Mouse (Mus musculus) embryonic facial prominence, embryonic 13.5 days (tissue): ENCODE data around the gene Spag17. TPM values are rescaled to one million over a fixed set of nuclear protein-coding genes. Genes with fewer than 3 reads are reported as not detected.

ENCODE experiments used
- ATAC-seq: fragments of 200-750 bp; cut with Nextera tagmentation; 2 replicates; pipeline ENCODE4 v1.8.0; 2017; ENCODE audit warnings: low read depth; ENCODE audit not compliant: insufficient number of reproducible peaks, insufficient read depth, low FRiP score, low TSS enrichment
- H3K27ac ChIP-seq: fragments of 300-500 bp; sonication (generic); 2 replicates; pipeline ENCODE4 v1.5.1; 2015; ENCODE audit warnings: moderate library complexity, mild to moderate bottlenecking, inconsistent platforms
- H3K27me3 ChIP-seq: fragments of 300-500 bp; sonication (generic); 2 replicates; pipeline ENCODE4 v1.6.1; 2015; ENCODE audit warnings: mild to moderate bottlenecking, inconsistent platforms
- H3K36me3 ChIP-seq: fragments of 300-500 bp; sonication (generic); 2 replicates; pipeline ENCODE4 v1.6.1; 2015; ENCODE audit warnings: mild to moderate bottlenecking, inconsistent platforms
- H3K4me1 ChIP-seq: fragments of 300-500 bp; sonication (generic); 2 replicates; pipeline ENCODE4 v1.6.1; 2015; ENCODE audit warnings: inconsistent platforms
- H3K4me2 ChIP-seq: fragments of 300-500 bp; sonication (generic); 2 replicates; pipeline ENCODE4 v1.6.1; 2015; ENCODE audit warnings: moderate library complexity, mild to moderate bottlenecking, inconsistent platforms
- H3K4me3 ChIP-seq: fragments of 300-500 bp; sonication (generic); 2 replicates; pipeline ENCODE4 v1.5.1; 2015; ENCODE audit warnings: mild to moderate bottlenecking, inconsistent platforms
- H3K9ac ChIP-seq: fragments of 300-500 bp; sonication (generic); 2 replicates; pipeline ENCODE4 v1.6.1; 2015; ENCODE audit warnings: mild to moderate bottlenecking, inconsistent platforms
- H3K9me3 ChIP-seq: fragments of 300-500 bp; sonication (generic); 2 replicates; pipeline ENCODE4 v1.6.1; 2016; ENCODE audit warnings: inconsistent platforms
- WGBS: fragments of 180-500 bp; shearing (Covaris S2); methylation state at CpG from one replicate; pipeline ENCODE4 v1.1.7; 2015; ENCODE audit warnings: mixed read lengths; 5-methylcytosine and 5-hydroxymethylcytosine counted together
- polyA plus RNA-seq: library from polyadenylated mRNA; unstranded; fragments of >200 nt; fragmentation: Nextera tagmentation; extraction: Ambion mirVana; gene quantifications from 2 replicates; pipeline ENCODE4 v1.2.1, GENCODE M21; 2015

Gene Spag17
- polyA plus RNA-seq, 1 experiment from 2014 or later = 1.3 TPM

DNA sequence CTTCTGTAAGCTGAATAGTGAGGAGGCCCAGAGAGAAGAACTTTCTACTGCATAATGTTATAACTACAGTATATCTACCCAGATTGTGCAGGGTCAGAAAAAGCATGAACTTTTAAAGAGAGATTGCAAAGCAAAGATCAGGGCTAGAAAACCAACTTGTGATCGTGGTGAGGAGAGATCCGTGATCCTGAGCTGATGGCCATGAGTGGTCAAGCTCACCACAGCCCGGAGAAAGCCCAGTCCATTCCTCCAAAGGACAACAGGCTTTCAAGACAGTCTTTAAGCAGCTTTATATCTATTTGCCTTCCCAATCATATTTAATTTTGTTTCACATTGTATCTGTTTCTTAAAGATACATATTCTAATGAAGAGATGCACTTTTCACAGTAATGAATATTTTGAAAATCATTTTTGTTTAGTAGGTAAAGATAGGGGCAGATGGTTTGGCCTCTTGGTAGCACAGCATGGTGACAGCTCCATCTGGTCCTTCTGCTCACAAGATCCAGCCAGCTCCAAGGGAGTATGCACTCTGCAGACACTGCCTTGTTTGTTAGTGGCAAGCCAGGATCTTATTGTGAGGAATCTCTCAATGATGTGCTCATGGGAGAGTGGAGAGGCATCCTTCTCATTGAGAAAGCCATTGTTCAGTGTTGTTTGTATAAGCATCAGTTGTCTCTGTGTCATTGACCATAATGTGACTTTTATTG is 217.3 kb downstream of the Spag17 start:
- 95% methylated on average over 3 of the region's 3 CpGs for WGBS
- Histone ChIP-seq H3K27ac (no peak overlapping the region), H3K9me3 (no peaks in the 10 kb centered on the region), H3K9ac (no peak overlapping the region), H3K27me3 (no peaks in the 10 kb centered on the region), H3K4me3 (no peak overlapping the region), H3K36me3 (no peaks in the 10 kb centered on the region), H3K4me1 (no peaks in the 10 kb centered on the region), H3K4me2 (no peak overlapping the region)
- no peak for ATAC-seq

DNA sequence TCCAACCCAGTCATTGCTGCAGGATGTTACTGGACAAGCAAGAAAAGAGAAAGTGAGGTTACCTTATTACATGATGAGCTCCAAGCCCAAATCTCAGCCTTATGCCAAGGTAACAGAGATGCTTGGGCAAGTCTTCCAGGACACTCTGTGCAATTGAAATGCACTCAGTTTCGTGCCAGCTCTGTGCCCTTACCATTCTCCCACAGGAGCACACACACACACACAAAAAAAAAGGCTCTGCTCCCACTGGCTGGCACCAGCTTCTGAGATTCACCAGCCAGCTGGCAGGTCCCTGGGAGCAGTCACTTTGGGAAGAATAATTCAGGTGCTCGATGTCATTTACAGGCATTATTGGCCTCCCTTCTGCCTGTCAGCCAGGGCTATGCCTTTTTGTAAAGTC is 221.5 kb downstream of the Spag17 start:
- Histone ChIP-seq H3K9me3 (no peaks in the 10 kb centered on the region), H3K4me1 (no peaks in the 10 kb centered on the region), H3K27me3 (no peaks in the 10 kb centered on the region), H3K4me2 (no peak overlapping the region), H3K4me3 (no peak overlapping the region), H3K9ac (no peak overlapping the region), H3K36me3 (no peaks in the 10 kb centered on the region), H3K27ac (no peak overlapping the region)
- 92% methylated on average over 2 of the region's 2 CpGs for WGBS
- no peak for ATAC-seq

DNA sequence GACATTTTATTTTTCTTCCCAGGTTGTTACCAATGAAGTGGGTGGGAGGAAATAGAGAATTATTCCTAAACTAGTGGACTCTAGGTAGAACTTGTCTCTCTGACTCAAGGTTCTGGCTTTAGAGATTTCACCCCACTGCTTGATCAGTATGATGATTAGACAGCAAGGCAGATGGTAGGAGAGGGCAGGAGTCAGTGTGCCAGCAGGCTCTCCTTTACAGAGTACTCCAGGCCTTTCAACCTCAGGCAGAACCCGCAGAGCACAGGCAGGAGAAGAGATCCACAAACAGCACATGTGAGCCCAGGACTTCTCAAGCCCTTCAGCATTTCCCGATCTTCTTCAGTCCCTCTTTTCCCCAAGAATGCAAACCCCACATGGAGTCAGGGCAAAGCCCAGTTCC is 233.5 kb downstream of the Spag17 start:
- Histone ChIP-seq H3K4me2 (no peak overlapping the region), H3K36me3 (no peaks in the 10 kb centered on the region), H3K9ac (no peak overlapping the region), H3K27me3 (no peaks in the 10 kb centered on the region), H3K4me1 (no peaks in the 10 kb centered on the region), H3K9me3 (no peaks in the 10 kb centered on the region), H3K4me3 (no peak overlapping the region), H3K27ac (no peak overlapping the region)
- 80% methylated on average over 2 of the region's 2 CpGs for WGBS
- no peak for ATAC-seq

- WGBS = 87% methylated on average over 2 of the region's 2 CpGs
- H3K9ac ChIP-seq = no peak overlapping the region
- H3K27ac ChIP-seq = no peak overlapping the region
- no peaks in the 10 kb centered on the region for H3K36me3 ChIP-seq
- no peak for ATAC-seq
- no peak overlapping the region for H3K4me2 ChIP-seq
- H3K4me3 ChIP-seq = no peak overlapping the region
- H3K27me3 ChIP-seq = no peaks in the 10 kb centered on the region
- H3K4me1 ChIP-seq = no peaks in the 10 kb centered on the region
- no peaks in the 10 kb centered on the region for H3K9me3 ChIP-seq
Observed at GRCm38 (mm10) chr3:100121961-100122360, 236.8 kb downstream of the Spag17 start.

DNA sequence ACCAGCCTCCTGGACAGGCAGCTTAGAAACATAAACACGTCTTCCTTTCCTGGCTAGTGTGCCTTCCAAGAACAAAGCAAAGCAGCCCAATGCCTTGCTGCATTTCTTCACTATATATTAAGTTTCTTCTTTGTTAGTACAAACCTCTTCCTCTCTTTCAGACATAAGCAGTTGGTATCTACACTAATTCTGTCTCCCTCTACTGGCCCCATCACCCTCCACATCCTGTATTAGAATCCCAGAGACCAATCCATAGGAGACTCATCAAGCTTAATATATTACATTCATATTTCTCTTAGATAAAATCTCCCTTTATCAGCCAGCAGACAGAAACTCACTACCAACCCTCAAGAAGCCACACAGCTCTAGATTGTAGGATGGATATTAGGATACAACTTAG is 237.2 kb downstream of the Spag17 start:
- no peak overlapping the region for H3K9ac ChIP-seq
- no peak overlapping the region for H3K4me2 ChIP-seq
- no peaks in the 10 kb centered on the region for H3K9me3 ChIP-seq
- no peak overlapping the region for H3K4me3 ChIP-seq
- H3K4me1 ChIP-seq = no peaks in the 10 kb centered on the region
- H3K27ac ChIP-seq = no peak overlapping the region
- no peak for ATAC-seq
- 76% methylated on average over 1 of the region's 1 CpGs for WGBS
- H3K36me3 ChIP-seq = no peaks in the 10 kb centered on the region
- H3K27me3 ChIP-seq = no peaks in the 10 kb centered on the region

GRCm38 (mm10) chr3:100160682-100161445 is 275.7 kb downstream of the Spag17 start:
- Histone ChIP-seq H3K36me3 (peaks cover 33% of the 10 kb centered on the region), H3K27ac (no peak overlapping the region), H3K4me3 (peak overlapping the region; percentile 91), H3K4me1 (peaks cover 18% of the 10 kb centered on the region), H3K4me2 (peak overlapping the region; percentile 86), H3K27me3 (no peaks in the 10 kb centered on the region), H3K9me3 (no peaks in the 10 kb centered on the region), H3K9ac (peak overlapping the region; percentile 87)
- ATAC-seq = no peak
- WGBS = 85% methylated on average over 15 of the region's 15 CpGs

DNA sequence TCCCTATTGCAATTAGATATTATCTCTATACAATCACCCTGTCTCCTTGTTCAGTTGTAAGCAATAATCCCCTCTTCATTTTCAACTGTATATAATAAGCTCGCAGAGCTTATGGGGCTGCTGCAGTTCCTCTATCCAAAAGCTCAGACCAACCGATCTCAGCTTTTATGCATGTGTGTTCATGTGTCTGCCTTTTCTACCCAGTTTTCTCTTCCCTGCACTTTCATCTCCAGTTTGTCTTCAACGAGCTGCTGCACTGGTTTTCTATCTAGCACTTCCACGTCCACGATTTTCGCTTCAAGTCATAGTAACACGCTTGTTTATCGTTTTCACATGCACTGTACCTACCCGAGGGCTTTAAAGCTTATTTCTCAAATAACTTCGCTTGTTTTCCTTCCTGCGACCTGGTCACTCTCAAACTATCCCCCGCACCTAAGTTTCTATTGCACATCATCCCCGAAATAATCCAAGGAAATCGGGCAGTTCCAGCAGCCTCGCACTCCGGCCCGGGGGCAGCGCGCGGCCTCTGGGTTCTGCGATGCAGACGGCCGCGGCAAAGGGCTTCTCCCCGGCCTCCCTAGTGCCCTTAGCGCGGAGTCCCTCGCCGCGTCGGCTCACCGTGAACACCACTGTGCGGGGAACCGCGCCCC is 276.6 kb downstream of the Spag17 start:
- WGBS = under 1% methylated on average over 35 of the region's 35 CpGs
- ATAC-seq = no peak
- Histone ChIP-seq H3K4me2 (peak overlapping the region; percentile 86), H3K27me3 (no peaks in the 10 kb centered on the region), H3K36me3 (peaks cover 26% of the 10 kb centered on the region), H3K27ac (peak overlapping the region; percentile 78), H3K9me3 (no peaks in the 10 kb centered on the region), H3K4me1 (peaks cover 18% of the 10 kb centered on the region), H3K4me3 (peak overlapping the region; percentile 91), H3K9ac (peak overlapping the region; percentile 87)

DNA sequence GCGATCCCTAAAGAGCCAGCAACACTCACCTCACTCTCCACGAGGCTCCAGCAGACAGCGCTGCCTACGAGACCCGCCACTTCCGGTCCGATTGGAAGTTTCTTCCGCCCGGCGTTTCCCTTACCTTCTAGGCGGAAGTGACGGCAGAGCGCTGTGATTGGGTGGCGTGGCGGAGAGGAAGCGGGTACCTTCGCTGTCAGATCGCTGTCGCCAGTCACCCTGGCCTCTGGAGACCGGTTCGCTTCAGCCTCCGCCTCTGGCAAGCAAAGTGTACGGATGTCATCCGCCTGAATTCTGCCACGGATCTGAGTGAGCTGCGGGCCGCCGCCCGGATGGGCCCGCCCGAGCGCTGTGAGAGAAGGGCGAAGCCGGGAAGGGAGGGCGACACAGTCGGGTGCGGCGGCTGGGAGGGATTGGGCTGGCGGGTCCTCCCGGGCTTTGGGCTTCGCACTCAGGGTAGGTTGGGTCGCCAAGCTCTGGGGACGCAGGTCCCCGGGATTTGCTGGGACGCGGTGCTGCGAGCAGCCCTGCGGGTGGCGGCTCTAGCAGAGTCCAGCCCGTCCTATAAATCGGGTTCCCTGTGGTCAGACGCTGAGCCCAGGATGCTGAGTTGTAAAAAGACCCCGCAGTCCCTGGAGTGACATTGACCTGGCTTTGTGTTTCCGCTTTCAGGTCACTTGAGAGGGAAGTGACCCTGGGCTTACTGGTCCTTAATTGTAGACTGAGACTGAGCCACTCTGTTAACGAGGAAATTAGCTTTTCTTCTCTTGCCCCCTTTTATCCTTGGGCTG is 277.3 kb downstream of the Spag17 start, which contains the start of the genes Gdap2 and Wdr3:
Gdap2 (plus strand) TSS at position 67 of the 791 bp plus-strand sequence.
Wdr3 (minus strand) TSS at position 93 of the 791 bp plus-strand sequence.
- peak within 1 kb of the TSS; percentile 87 for H3K9ac ChIP-seq
- H3K27me3 ChIP-seq = no peaks in the 10 kb centered on the region
- H3K4me2 ChIP-seq = peak within 1 kb of the TSS; percentile 86
- H3K4me3 ChIP-seq = peak within 1 kb of the TSS; percentile 91
- peaks cover 19% of the 10 kb centered on the region for H3K36me3 ChIP-seq
- peak within 1 kb of the TSS; percentile 78 for H3K27ac ChIP-seq
- H3K9me3 ChIP-seq = no peaks in the 10 kb centered on the region
- peak; percentile 96 for ATAC-seq
- H3K4me1 ChIP-seq = peaks cover 18% of the 10 kb centered on the region
- under 1% methylated on average over 55 of the region's 55 CpGs for WGBS

DNA sequence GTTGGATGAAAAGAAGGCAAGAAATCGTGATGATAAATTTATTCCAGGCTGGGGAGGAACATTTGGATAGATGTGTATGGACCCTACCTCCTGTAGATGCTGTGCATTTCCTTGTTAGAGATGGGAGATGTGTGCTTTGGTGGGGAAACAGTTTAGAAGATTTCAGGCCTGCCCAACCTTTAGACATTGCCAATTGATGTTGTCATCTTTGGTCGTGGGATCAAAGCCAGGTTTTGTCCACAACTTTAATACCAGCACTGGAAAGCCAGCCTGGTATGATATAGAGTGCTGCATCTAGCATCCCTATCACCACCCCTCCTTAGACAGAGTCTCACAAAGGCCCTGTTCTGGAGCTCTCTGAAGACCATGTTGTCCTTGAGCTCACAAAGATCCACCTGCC is 278.4 kb downstream of the Spag17 start:
- Histone ChIP-seq H3K36me3 (peaks cover 15% of the 10 kb centered on the region), H3K4me3 (no peak overlapping the region), H3K4me1 (peaks cover 18% of the 10 kb centered on the region), H3K9ac (no peak overlapping the region), H3K27me3 (no peaks in the 10 kb centered on the region), H3K9me3 (no peaks in the 10 kb centered on the region), H3K27ac (no peak overlapping the region), H3K4me2 (peak overlapping the region; percentile 86; the same call in 1 of the 2 replicates)
- 80% methylated on average over 2 of the region's 2 CpGs for WGBS
- no peak for ATAC-seq

GRCm38 (mm10) chr3:100164991-100165390 is 279.8 kb downstream of the Spag17 start:
- no peak overlapping the region for H3K27ac ChIP-seq

DNA sequence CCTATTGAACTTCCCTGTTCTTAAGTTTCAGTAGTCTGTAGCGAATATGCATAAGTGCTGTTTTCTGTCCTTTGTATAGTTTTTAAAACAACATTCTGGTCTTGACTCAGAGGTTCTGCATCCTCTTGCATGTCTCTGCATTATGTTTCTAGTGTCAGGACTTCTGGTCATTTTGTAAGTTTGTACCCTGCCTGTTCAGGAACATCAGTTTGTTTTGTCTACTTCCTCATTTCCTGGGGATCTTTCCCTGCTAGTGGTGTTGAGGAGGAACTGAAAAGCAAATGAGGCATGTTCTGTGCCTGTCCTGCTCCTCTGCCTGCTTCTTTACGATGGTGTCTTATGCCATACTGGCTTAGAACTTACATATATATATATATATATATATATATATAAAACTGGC is 290.8 kb downstream of the Spag17 start:
- ATAC-seq = no peak
- 87% methylated on average over 2 of the region's 2 CpGs for WGBS
- no peaks in the 10 kb centered on the region for H3K27me3 ChIP-seq
- H3K27ac ChIP-seq = no peak overlapping the region
- H3K9me3 ChIP-seq = no peaks in the 10 kb centered on the region
- H3K4me1 ChIP-seq = no peaks in the 10 kb centered on the region
- no peak overlapping the region for H3K4me2 ChIP-seq
- no peak overlapping the region for H3K9ac ChIP-seq
- H3K4me3 ChIP-seq = no peak overlapping the region
- peaks cover 44% of the 10 kb centered on the region for H3K36me3 ChIP-seq

More at GRCm38 (mm10) chr3:100164991-100165390, 279.8 kb downstream of the Spag17 start:
- Histone ChIP-seq H3K36me3 (0 out of 2 replicates have a peak, but pooled peaks cover 4% of the 10 kb centered on the region), H3K4me2 (no peak overlapping the region), H3K9me3 (no peaks in the 10 kb centered on the region), H3K4me1 (peaks cover 18% of the 10 kb centered on the region), H3K9ac (no peak overlapping the region), H3K4me3 (no peak overlapping the region), H3K27me3 (no peaks in the 10 kb centered on the region)
- no peak for ATAC-seq
